Mouse (Mus musculus) intestine, embryonic 16.5 days (tissue): Measurements from ENCODE around the gene Arhgef39. TPM values are rescaled to one million over a fixed set of nuclear protein-coding genes. Genes with fewer than 3 reads are reported as not detected.

Experiments
- ATAC-seq: fragments of 200-750 bp; cut with Nextera tagmentation; 2 replicates; pipeline ENCODE4 v1.8.0; 2017; ENCODE audit warnings: moderate TSS enrichment, moderate library complexity
- H3K27ac ChIP-seq: fragments of 300-500 bp; sonication (generic); 2 replicates; pipeline ENCODE4 v1.5.1; 2014; ENCODE audit warnings: mild to moderate bottlenecking, low read length
- H3K27me3 ChIP-seq: fragments of 300-500 bp; sonication (generic); replicated peaks from 2 replicates; pipeline ENCODE4 v1.6.1; 2014; ENCODE audit warnings: low read length, control low read depth, mixed read lengths; ENCODE audit not compliant: control insufficient read depth, insufficient read depth
- H3K36me3 ChIP-seq: fragments of 300-500 bp; sonication (generic); 2 replicates; pipeline ENCODE4 v1.6.1; 2014; ENCODE audit warnings: low read length, control low read depth; ENCODE audit not compliant: control insufficient read depth, insufficient read depth
- H3K4me1 ChIP-seq: fragments of 300-500 bp; sonication (generic); 2 replicates; pipeline ENCODE4 v1.6.1; 2014; ENCODE audit warnings: low read length, control low read depth, mixed read lengths; ENCODE audit not compliant: control insufficient read depth, insufficient read depth
- H3K4me2 ChIP-seq: fragments of 300-500 bp; sonication (generic); 2 replicates; pipeline ENCODE4 v1.6.1; 2014; ENCODE audit warnings: low read depth, low read length, control low read depth
- H3K4me3 ChIP-seq: fragments of 300-500 bp; sonication (generic); 2 replicates; pipeline ENCODE4 v1.5.1; 2014; ENCODE audit warnings: mild to moderate bottlenecking, low read length
- H3K9ac ChIP-seq: fragments of 300-500 bp; sonication (generic); 2 replicates; pipeline ENCODE4 v1.6.1; 2014; ENCODE audit warnings: low read depth, low read length
- H3K9me3 ChIP-seq: fragments of 300-500 bp; sonication (generic); 2 replicates; pipeline ENCODE4 v1.6.1; 2016; ENCODE audit warnings: low read length, control low read depth; ENCODE audit not compliant: control insufficient read depth
- WGBS: fragments of 180-500 bp; shearing (Covaris S2); extraction: QIAGEN DNeasy Blood & Tissue Kit; methylation state at CpG from one replicate; pipeline ENCODE4 v1.1.7; 2014; 5-methylcytosine and 5-hydroxymethylcytosine counted together
- polyA plus RNA-seq: library from polyadenylated mRNA; unstranded; fragments of >200 nt; fragmentation: Nextera tagmentation; extraction: Ambion mirVana; gene quantifications from 2 replicates; pipeline ENCODE4 v1.2.1, GENCODE M21; 2015

The Arhgef39 gene
- polyA plus RNA-seq, 1 experiment from 2014 or later: 49.7 TPM

- Histone ChIP-seq H3K9me3 (no peaks in the 10 kb centered on the region), H3K4me2 (peak within 1 kb of the TSS; percentile 47), H3K27me3 (peaks cover 20% of the 10 kb centered on the region), H3K9ac (peak within 1 kb of the TSS; percentile 59), H3K27ac (no peak within 1 kb of the TSS), H3K36me3 (no peaks in the 10 kb centered on the region), H3K4me1 (peaks cover 11% of the 10 kb centered on the region), H3K4me3 (peak within 1 kb of the TSS; percentile 21)
- peak; percentile 48; the same call in 1 of the 2 replicates for ATAC-seq
- 32% methylated on average over 20 of the region's 20 CpGs for WGBS
Observed at GRCm38 (mm10) chr4:43454041-43454836, 45.3 kb downstream of the Arhgef39 start, which contains the start of gene Cd72. Gene Cd72, minus strand, starts transcription at chr4:43454628.

DNA sequence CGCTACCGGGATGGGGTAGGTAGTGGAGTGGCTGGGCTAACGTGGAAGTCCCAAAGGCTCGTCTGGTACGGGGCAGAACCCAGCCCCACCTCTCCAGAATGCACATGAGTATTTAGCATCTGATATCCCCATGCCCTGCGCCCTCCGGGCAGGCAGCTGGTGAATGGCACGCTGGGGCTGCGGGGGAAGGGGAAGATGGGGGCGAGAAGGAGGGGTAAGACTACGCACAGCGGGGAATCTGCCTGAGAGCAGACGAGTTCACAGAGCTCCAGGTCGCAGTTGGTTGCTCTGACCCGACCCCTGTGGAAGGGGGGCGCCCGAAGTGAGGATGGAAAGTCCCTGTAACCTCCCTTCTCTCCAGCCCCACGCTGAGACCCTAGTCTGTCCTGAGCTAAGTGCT is 46.1 kb downstream of the Arhgef39 start:
- ATAC-seq: no peak
- Histone ChIP-seq H3K27ac (no peak overlapping the region), H3K9me3 (no peaks in the 10 kb centered on the region), H3K9ac (peak overlapping the region; percentile 59), H3K27me3 (peaks cover 20% of the 10 kb centered on the region), H3K4me3 (peak overlapping the region; percentile 21), H3K4me1 (peaks cover 11% of the 10 kb centered on the region), H3K36me3 (no peaks in the 10 kb centered on the region), H3K4me2 (peak overlapping the region; percentile 47)
- 1% methylated on average over 18 of the region's 18 CpGs for WGBS

- ATAC-seq: no peak
- Histone ChIP-seq H3K4me2 (no peak overlapping the region), H3K4me1 (peaks cover 11% of the 10 kb centered on the region), H3K36me3 (no peaks in the 10 kb centered on the region), H3K27me3 (peaks cover 20% of the 10 kb centered on the region), H3K4me3 (no peak overlapping the region), H3K27ac (no peak overlapping the region), H3K9me3 (no peaks in the 10 kb centered on the region), H3K9ac (no peak overlapping the region)
- 38% methylated on average over 11 of the region's 11 CpGs for WGBS
Observed at GRCm38 (mm10) chr4:43452315-43452714, 47.2 kb downstream of the Arhgef39 start.

GRCm38 (mm10) chr4:43448554-43448953 is 50.9 kb downstream of the Arhgef39 start:
- ATAC-seq: no peak
- H3K4me1 ChIP-seq: peaks cover 18% of the 10 kb centered on the region
- H3K36me3 ChIP-seq: peaks cover 9% of the 10 kb centered on the region; the same call in 1 of the 2 replicates
- H3K9me3 ChIP-seq: no peaks in the 10 kb centered on the region
- WGBS: 87% methylated on average over 3 of the region's 3 CpGs
- H3K9ac ChIP-seq: no peak overlapping the region
- H3K27ac ChIP-seq: no peak overlapping the region
- H3K27me3 ChIP-seq: peaks cover 10% of the 10 kb centered on the region
- H3K4me2 ChIP-seq: no peak overlapping the region
- no peak overlapping the region for H3K4me3 ChIP-seq

DNA sequence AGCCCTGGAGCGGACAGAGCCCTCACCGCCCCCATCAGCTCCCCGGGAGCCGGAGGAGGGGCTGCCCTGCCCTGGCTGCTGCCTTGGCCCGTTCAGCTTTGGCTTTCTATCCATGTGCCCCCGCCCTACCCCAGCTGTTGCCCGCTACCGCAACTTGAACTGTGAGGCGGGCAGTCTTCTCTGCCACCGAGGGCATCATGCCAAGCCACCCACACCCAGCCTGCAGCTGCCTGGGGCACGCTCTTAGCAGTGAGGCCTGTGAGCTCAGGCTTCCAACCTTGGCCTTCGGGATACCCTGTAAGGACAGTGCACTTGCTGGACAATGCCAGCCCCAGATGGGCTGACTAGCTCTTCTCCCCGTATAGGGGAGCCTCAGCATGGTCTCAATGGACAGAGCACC is 52.2 kb downstream of the Arhgef39 start:
- H3K36me3 ChIP-seq: peaks cover 9% of the 10 kb centered on the region; the same call in 1 of the 2 replicates
- peaks cover 11% of the 10 kb centered on the region for H3K4me1 ChIP-seq
- no peak overlapping the region for H3K4me2 ChIP-seq
- H3K4me3 ChIP-seq: no peak overlapping the region
- no peaks in the 10 kb centered on the region for H3K9me3 ChIP-seq
- H3K9ac ChIP-seq: no peak overlapping the region
- WGBS: 90% methylated on average over 13 of the region's 13 CpGs
- H3K27ac ChIP-seq: no peak overlapping the region
- no peak for ATAC-seq
- peaks cover 5% of the 10 kb centered on the region; the same call in 1 of the 2 replicates for H3K27me3 ChIP-seq

Other genes starting within 250 kb of the Arhgef39 start
- 1.2 and 1.4 TPM in 2 replicates for gene Atp8b5, start 232.5 kb downstream of the Arhgef39 start, polyA plus RNA-seq
- 11.8 and 13.0 TPM in 2 replicates for gene Rusc2, start 117.7 kb downstream of the Arhgef39 start, polyA plus RNA-seq
- gene Fam166b, start 70.6 kb downstream of the Arhgef39 start, polyA plus RNA-seq: 0.10 and 0.24 TPM in 2 replicates
- gene Tesk1, start 57.8 kb downstream of the Arhgef39 start, polyA plus RNA-seq: 1.7 and 2.2 TPM in 2 replicates
- 2.5 and 2.6 TPM in 2 replicates for gene Cd72, start 45.1 kb downstream of the Arhgef39 start, polyA plus RNA-seq
- not detected in 2 replicates for gene Sit1, start 16.0 kb downstream of the Arhgef39 start, polyA plus RNA-seq
- 96.7 and 102 TPM in 2 replicates for gene Ccdc107, start 6.8 kb downstream of the Arhgef39 start, polyA plus RNA-seq
- gene Car9, start 7.3 kb upstream of the Arhgef39 start, polyA plus RNA-seq: 25.0 and 25.2 TPM in 2 replicates
- gene Tpm2, start 24.1 kb upstream of the Arhgef39 start, polyA plus RNA-seq: 574 and 599 TPM in 2 replicates
- 78.7 and 80.5 TPM in 2 replicates for gene Creb3, start 62.6 kb upstream of the Arhgef39 start, polyA plus RNA-seq
- 41.2 and 41.9 TPM in 2 replicates for gene Tln1, start 63.0 kb upstream of the Arhgef39 start, polyA plus RNA-seq
- 18.2 and 19.5 TPM in 2 replicates for gene Rgp1, start 79.0 kb upstream of the Arhgef39 start, polyA plus RNA-seq
- gene Gba2, start 79.2 kb upstream of the Arhgef39 start, polyA plus RNA-seq: 12.5 and 12.9 TPM in 2 replicates
- 1.0 TPM in 1 of 2 replicates, not detected in the other for gene Msmp, start 84.8 kb upstream of the Arhgef39 start, polyA plus RNA-seq
- gene Npr2, start 132.2 kb upstream of the Arhgef39 start, polyA plus RNA-seq: 4.9 and 6.2 TPM in 2 replicates
- gene Spag8, start 153.9 kb upstream of the Arhgef39 start, polyA plus RNA-seq: 0.60 and 1.3 TPM in 2 replicates
- gene Hint2, start 156.8 kb upstream of the Arhgef39 start, polyA plus RNA-seq: 187 and 208 TPM in 2 replicates
- 3.3 and 3.4 TPM in 2 replicates for gene Tmem8b, start 169.3 kb upstream of the Arhgef39 start, polyA plus RNA-seq
- gene Fam221b, start 169.4 kb upstream of the Arhgef39 start, polyA plus RNA-seq: 1.6 and 2.2 TPM in 2 replicates
- not detected in 2 replicates for gene Olfr70, start 201.1 kb upstream of the Arhgef39 start, polyA plus RNA-seq
- gene Olfr71, start 210.6 kb upstream of the Arhgef39 start, polyA plus RNA-seq: not detected in 2 replicates
- gene Hrct1, start 227.5 kb upstream of the Arhgef39 start, polyA plus RNA-seq: 1.1 TPM in 2 replicates
- 0.12 and 0.15 TPM in 2 replicates for gene Spaar, start 230.3 kb upstream of the Arhgef39 start, polyA plus RNA-seq